Mouse (Mus musculus) stomach, embryonic 16.5 days (tissue): ENCODE results near the gene Kirrel. TPM values are rescaled to one million over a fixed set of nuclear protein-coding genes. Genes with fewer than 3 reads are reported as not detected.

Source experiments
- ATAC-seq: fragments of 200-750 bp; cut with Nextera tagmentation; 2 replicates; pipeline ENCODE4 v1.8.0; 2017; ENCODE audit warnings: moderate number of reproducible peaks, moderate TSS enrichment; ENCODE audit not compliant: insufficient read depth, low FRiP score
- H3K27ac ChIP-seq: fragments of 300-500 bp; sonication (generic); 2 replicates; pipeline ENCODE4 v1.5.1; 2014; ENCODE audit warnings: low read length
- H3K27me3 ChIP-seq: fragments of 300-500 bp; sonication (generic); 2 replicates; pipeline ENCODE4 v1.6.1; 2014; ENCODE audit warnings: low read length, control low read depth, mixed read lengths; ENCODE audit not compliant: control insufficient read depth, insufficient read depth
- H3K36me3 ChIP-seq: fragments of 300-500 bp; sonication (generic); 2 replicates; pipeline ENCODE4 v1.6.1; 2014; ENCODE audit warnings: low read length; ENCODE audit not compliant: control insufficient read depth, insufficient read depth
- H3K4me1 ChIP-seq: fragments of 300-500 bp; sonication (generic); 2 replicates; pipeline ENCODE4 v1.6.1; 2014; ENCODE audit warnings: low read length, control low read depth, mixed read lengths; ENCODE audit not compliant: control insufficient read depth, insufficient read depth
- H3K4me2 ChIP-seq: fragments of 300-500 bp; sonication (generic); 2 replicates; pipeline ENCODE4 v1.6.1; 2014; ENCODE audit warnings: low read depth, low read length, mixed read lengths
- H3K4me3 ChIP-seq: fragments of 300-500 bp; sonication (generic); replicated peaks from 2 replicates; pipeline ENCODE4 v1.5.1; 2014; ENCODE audit warnings: mild to moderate bottlenecking, low read length
- H3K9ac ChIP-seq: fragments of 300-500 bp; sonication (generic); 2 replicates; pipeline ENCODE4 v1.6.1; 2014; ENCODE audit warnings: low read length
- H3K9me3 ChIP-seq: fragments of 300-500 bp; sonication (generic); replicated peaks from 2 replicates; pipeline ENCODE4 v1.6.1; 2016; ENCODE audit warnings: low read length, control low read depth; ENCODE audit not compliant: control insufficient read depth
- WGBS: fragments of 180-500 bp; shearing (Covaris S2); extraction: QIAGEN DNeasy Blood & Tissue Kit; methylation state at CpG from one replicate; pipeline ENCODE4 v1.1.7; 2014; 5-methylcytosine and 5-hydroxymethylcytosine counted together
- polyA plus RNA-seq: library from polyadenylated mRNA; unstranded; fragments of >200 nt; fragmentation: Nextera tagmentation; extraction: Ambion mirVana; gene quantifications from 2 replicates; pipeline ENCODE4 v1.2.1, GENCODE M21; 2015

Gene Kirrel
- polyA plus RNA-seq, 1 experiment from 2014 or later: 11.0 TPM

- Histone ChIP-seq H3K4me3 (no peak overlapping the region), H3K4me1 (no peaks in the 10 kb centered on the region), H3K27me3 (no peaks in the 10 kb centered on the region), H3K36me3 (no peaks in the 10 kb centered on the region), H3K9me3 (no peaks in the 10 kb centered on the region), H3K4me2 (no peak overlapping the region), H3K9ac (no peak overlapping the region), H3K27ac (no peak overlapping the region)
- 84% methylated on average over 8 of the region's 8 CpGs for WGBS
- no peak for ATAC-seq
Observed at GRCm38 (mm10) chr3:87067396-87067975, 107.1 kb downstream of the Kirrel start.

DNA sequence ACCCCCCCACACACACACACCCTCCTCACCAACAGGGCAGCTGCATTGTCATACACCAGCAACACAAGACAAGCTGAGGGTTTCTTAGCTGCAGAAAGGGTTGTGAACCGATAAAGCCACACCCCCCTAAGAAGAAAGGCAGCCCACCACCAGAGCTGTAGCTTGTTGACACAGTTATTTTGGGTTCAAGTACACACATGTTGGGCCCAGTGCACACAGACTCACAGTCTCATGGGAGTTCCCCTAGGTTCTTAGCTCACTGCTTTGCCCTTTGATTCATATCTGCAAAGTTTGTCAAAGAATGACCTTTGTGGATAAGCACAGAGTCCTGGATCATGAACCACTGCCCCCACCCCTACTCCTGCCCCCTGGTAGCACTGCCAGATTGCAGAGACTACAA lies 120.6 kb downstream of the Kirrel start:
- H3K27ac ChIP-seq: no peak overlapping the region
- no peaks in the 10 kb centered on the region for H3K9me3 ChIP-seq
- no peaks in the 10 kb centered on the region for H3K27me3 ChIP-seq
- WGBS: 80% methylated on average over 1 of the region's 1 CpGs
- no peak overlapping the region for H3K9ac ChIP-seq
- no peaks in the 10 kb centered on the region for H3K36me3 ChIP-seq
- ATAC-seq: no peak
- no peaks in the 10 kb centered on the region for H3K4me1 ChIP-seq
- no peak overlapping the region for H3K4me3 ChIP-seq
- H3K4me2 ChIP-seq: no peak overlapping the region

- 89% methylated on average over 5 of the region's 5 CpGs for WGBS
- H3K4me3 ChIP-seq: no peak overlapping the region
Observed at GRCm38 (mm10) chr3:87047801-87048200, 126.7 kb downstream of the Kirrel start.

DNA sequence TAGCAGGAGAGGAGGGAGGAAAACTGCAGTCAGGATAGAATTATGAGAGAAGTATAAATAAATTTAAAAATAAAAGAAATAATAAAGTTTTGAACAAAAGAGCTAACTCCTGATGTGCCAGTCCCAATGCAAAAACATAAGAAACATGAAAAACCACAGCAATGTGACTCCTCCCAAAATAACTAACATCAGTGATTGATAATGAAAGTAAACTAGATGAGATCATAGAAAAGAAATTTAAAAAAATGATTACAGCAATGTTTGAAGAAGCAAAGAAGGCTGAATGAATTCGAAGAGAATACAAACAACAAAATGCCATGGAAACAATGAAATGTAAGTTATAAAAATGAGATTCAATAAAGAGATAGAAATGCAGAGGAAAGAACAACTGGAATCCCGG lies 132.8 kb downstream of the Kirrel start:
- Histone ChIP-seq H3K9me3 (no peaks in the 10 kb centered on the region), H3K27ac (no peak overlapping the region), H3K4me3 (no peak overlapping the region), H3K4me2 (no peak overlapping the region), H3K4me1 (no peaks in the 10 kb centered on the region), H3K36me3 (no peaks in the 10 kb centered on the region), H3K27me3 (no peaks in the 10 kb centered on the region), H3K9ac (no peak overlapping the region)
- ATAC-seq: no peak
- WGBS: 78% methylated on average over 2 of the region's 2 CpGs

More at GRCm38 (mm10) chr3:87047801-87048200, 126.7 kb downstream of the Kirrel start:
- ATAC-seq: no peak
- H3K27me3 ChIP-seq: no peaks in the 10 kb centered on the region
- no peak overlapping the region for H3K4me2 ChIP-seq
- H3K27ac ChIP-seq: no peak overlapping the region
- no peak overlapping the region for H3K9ac ChIP-seq
- H3K4me1 ChIP-seq: no peaks in the 10 kb centered on the region
- no peaks in the 10 kb centered on the region for H3K36me3 ChIP-seq
- no peaks in the 10 kb centered on the region for H3K9me3 ChIP-seq

DNA sequence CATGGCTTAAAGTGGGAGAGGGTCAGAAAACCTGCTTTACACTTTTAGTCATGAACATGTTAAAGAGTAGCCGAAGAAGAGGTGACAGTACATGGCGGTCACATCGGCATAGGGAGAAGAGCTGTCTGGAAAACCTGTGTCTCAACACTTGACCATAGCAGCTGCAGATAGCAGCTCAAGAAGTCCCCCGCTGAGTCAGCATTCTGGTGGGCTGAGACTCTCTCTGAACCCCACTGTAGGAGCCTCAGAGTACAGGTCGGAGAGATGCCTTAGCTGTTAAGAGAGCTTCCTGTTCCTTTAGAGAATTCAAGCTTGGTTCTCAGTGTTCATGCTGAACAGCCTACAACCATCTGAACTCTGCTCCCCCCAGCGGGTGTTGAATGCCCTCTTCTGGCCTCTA lies 136.0 kb downstream of the Kirrel start:
- Histone ChIP-seq H3K27ac (no peak overlapping the region), H3K27me3 (no peaks in the 10 kb centered on the region), H3K36me3 (no peaks in the 10 kb centered on the region), H3K9me3 (no peaks in the 10 kb centered on the region), H3K9ac (no peak overlapping the region), H3K4me1 (no peaks in the 10 kb centered on the region), H3K4me3 (no peak overlapping the region), H3K4me2 (no peak overlapping the region)
- 83% methylated on average over 6 of the region's 6 CpGs for WGBS
- no peak for ATAC-seq

- no peaks in the 10 kb centered on the region for H3K36me3 ChIP-seq
- H3K27ac ChIP-seq: no peak overlapping the region
- no peaks in the 10 kb centered on the region for H3K9me3 ChIP-seq
- H3K9ac ChIP-seq: no peak overlapping the region
- H3K4me1 ChIP-seq: no peaks in the 10 kb centered on the region
- no peak overlapping the region for H3K4me2 ChIP-seq
- 88% methylated on average over 4 of the region's 4 CpGs for WGBS
- H3K27me3 ChIP-seq: no peaks in the 10 kb centered on the region
- no peak overlapping the region for H3K4me3 ChIP-seq
- no peak for ATAC-seq
Observed at GRCm38 (mm10) chr3:87034061-87034460, 140.5 kb downstream of the Kirrel start.

GRCm38 (mm10) chr3:87033357-87033756 lies 141.2 kb downstream of the Kirrel start:
- H3K4me3 ChIP-seq: no peak overlapping the region
- H3K36me3 ChIP-seq: no peaks in the 10 kb centered on the region
- peak; percentile 13; the same call in 1 of the 2 replicates for ATAC-seq
- 17% methylated on average over 8 of the region's 8 CpGs for WGBS
- H3K9me3 ChIP-seq: no peaks in the 10 kb centered on the region
- H3K27me3 ChIP-seq: no peaks in the 10 kb centered on the region
- no peak overlapping the region for H3K4me2 ChIP-seq
- no peaks in the 10 kb centered on the region for H3K4me1 ChIP-seq
- H3K9ac ChIP-seq: no peak overlapping the region
- H3K27ac ChIP-seq: no peak overlapping the region

DNA sequence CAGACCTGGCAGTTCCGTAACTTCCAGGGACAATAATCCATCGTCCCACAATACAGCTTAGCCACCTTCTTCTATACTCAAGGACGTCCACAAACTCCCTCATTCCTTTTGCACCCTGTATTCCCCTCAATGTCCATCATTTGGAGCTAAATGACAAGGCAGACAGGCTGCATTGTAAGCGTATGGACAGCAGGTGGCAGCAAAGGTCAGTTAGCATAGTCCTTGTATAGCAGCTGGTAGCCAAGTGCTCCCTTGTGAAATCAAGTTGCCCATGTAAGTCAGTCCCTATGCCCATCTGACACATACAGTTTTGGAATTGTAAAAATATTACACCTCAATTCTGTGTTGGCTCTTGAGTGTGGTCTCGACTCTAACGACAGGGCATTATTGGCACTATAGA lies 143.7 kb downstream of the Kirrel start:
- H3K36me3 ChIP-seq: no peaks in the 10 kb centered on the region
- H3K9ac ChIP-seq: no peak overlapping the region
- no peaks in the 10 kb centered on the region for H3K27me3 ChIP-seq
- no peak overlapping the region for H3K27ac ChIP-seq
- H3K4me3 ChIP-seq: no peak overlapping the region
- no peaks in the 10 kb centered on the region for H3K9me3 ChIP-seq
- H3K4me2 ChIP-seq: no peak overlapping the region
- WGBS: 25% methylated on average over 6 of the region's 6 CpGs
- no peaks in the 10 kb centered on the region for H3K4me1 ChIP-seq
- ATAC-seq: no peak
